Mouse (Mus musculus) bone marrow, adult 2 months (tissue): ENCODE measurements around the gene Tmem56.

Source experiments
- CTCF ChIP-seq: fragments of 200-500 bp; IDR thresholded peaks from 2 replicates; pipeline ENCODE4 v1.5.1; 2011; ENCODE audit warnings: low read length, control low read depth; ENCODE audit not compliant: control insufficient read depth, insufficient read depth
- POLR2A ChIP-seq: fragments of 200-500 bp; IDR thresholded peaks from 2 replicates; pipeline ENCODE4 v1.6.1; 2011; ENCODE audit warnings: low read depth, mild to moderate bottlenecking, control low read depth, low read length, borderline replicate concordance; ENCODE audit not compliant: control insufficient read depth

DNA sequence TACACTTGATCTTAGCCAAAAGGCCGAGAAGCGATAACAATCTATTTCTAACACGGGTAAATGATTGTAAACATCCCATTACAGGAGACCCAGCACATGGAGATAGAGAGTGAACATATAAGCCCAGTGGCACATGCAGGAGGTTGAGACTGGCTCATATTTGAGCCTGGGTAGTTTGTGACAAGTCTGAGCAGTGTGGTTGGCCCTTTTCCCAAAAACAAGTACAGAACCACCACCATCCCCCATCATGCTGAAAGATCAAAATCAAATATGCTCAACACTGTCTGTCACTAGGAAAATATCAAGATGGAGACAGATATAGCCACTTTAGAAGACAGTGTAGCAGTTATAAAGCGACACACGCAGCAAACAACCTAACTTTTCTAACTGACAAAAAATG, 73.9 kb downstream of the Tmem56 start:
- TF ChIP-seq CTCF (no peak), POLR2A (no peak)
